Mouse (Mus musculus): ENCODE results near the gene Wwp2. TPM values are rescaled to one million over a fixed set of nuclear protein-coding genes. Genes with fewer than 3 reads are reported as not detected.
A peak's percentile ranks its signal among the peaks of the same experiment; 100 is the strongest.

The Wwp2 gene
- total RNA-seq, 2 experiments from 2014 or later, result 31.8 to 54.7 TPM

- ATAC-seq (replicated peaks; ENCODE audit: poor library complexity), result no peak
Measured at GRCm38 (mm10) chr8:107430821-107431220, 5.3 kb upstream of the Wwp2 start.

DNA sequence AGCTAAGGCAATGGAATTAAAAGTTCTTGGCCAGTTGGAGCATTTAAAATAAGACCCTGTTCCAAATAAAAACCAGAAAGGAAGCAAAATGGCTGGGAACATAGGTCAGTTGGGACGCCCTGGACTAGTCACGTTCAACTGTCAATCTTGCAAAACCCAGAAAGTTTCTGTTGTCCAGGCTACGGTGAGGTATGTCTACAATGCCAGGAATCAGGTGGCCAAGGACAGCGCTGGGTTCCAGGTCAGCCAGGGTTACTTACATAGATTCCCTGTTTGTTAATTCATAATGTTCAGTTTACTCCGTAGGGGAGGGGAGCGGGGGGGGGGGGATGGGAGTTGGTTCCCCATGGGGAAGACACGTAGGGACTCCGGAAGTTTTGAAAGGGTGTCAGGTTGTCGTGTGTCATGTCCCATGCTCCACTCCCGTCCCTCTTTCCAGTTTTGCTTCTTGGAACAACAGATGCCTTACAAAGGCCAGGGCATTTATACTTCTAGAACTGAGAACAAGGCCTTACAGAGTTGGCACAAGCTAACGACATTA, 674 bp upstream of the Wwp2 start:
- ATAC-seq (replicated peaks; ENCODE audit: poor library complexity), result peak; percentile 38

DNA sequence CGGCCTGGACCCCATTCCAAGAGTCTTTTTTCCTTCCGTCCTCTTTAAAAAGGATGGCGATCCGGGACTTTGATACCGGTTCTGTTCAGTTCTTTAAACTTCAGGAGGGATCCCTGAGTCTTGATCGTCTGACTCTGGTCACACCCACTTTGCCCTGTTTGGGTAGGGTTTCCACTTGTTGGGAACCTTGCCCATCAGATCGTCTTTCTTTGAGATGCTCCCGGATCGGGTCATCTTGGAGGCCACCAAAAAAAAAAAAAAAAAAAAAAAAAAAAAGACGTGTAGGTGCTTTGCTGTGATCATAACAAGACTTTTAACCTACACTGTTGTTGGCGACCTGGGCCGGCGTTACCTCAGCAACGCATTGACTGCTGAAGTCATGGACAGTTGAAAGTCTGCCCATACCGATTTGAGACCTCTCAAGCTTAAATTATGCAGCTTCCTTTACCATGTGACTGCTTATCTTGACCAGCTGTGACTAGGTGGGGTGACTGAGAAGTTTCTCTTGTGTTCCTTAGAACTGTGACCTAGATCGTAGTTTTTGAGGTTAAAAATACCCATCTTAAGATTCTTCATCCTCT, 766 bp downstream of the Wwp2 start:
- ATAC-seq (replicated peaks; ENCODE audit: poor library complexity), result peak; percentile 69

- no peak for ATAC-seq (replicated peaks; ENCODE audit: poor library complexity)
Measured at GRCm38 (mm10) chr8:107437711-107438110, 1.5 kb downstream of the Wwp2 start.

- ATAC-seq (replicated peaks; ENCODE audit: poor library complexity), result 0 out of 2 replicates have a peak, but pooled peaks have one; percentile 18
Measured at GRCm38 (mm10) chr8:107439880-107440625, 3.9 kb downstream of the Wwp2 start.

DNA sequence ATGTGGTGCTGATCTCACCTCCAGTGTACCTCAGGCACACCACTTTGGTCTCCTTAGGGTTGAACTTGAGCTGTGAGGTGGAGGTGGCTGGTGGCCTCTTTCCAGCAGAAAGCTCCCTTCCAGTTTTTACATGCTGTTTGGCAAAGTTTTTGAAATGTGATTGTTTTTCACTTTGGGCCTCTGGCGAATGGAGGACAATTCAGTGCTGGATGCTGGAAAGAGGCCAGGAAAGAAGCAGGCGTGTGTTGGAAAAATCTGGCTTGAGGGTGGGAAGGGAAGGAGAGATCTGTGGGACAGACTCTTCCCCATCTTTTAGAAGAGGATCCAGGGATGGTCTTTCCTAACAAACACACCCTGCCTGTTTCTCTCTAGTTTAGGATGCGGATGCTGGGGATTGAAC, 8.5 kb downstream of the Wwp2 start:
- ATAC-seq (replicated peaks; ENCODE audit: poor library complexity), result no peak

DNA sequence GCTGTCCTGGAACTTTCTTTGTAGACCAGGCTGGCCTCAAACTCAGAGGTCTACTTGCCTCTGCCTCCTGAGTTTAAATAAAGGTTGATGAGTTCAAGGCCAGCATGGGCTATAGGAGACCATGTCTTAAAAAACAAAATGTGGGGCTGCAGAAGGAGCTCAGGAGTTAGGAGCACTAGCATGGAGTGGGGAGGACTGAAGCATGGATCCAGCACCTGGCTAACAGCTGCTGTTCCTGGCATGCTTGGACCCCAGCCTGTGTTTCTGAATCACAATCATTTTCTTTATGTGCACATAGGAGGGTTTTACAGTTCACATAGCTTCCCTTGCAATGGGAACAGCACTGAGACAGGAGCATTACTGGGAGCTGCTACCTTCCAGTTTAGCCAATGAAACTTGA, 11.5 kb downstream of the Wwp2 start:
- ATAC-seq (replicated peaks; ENCODE audit: poor library complexity), result no peak

DNA sequence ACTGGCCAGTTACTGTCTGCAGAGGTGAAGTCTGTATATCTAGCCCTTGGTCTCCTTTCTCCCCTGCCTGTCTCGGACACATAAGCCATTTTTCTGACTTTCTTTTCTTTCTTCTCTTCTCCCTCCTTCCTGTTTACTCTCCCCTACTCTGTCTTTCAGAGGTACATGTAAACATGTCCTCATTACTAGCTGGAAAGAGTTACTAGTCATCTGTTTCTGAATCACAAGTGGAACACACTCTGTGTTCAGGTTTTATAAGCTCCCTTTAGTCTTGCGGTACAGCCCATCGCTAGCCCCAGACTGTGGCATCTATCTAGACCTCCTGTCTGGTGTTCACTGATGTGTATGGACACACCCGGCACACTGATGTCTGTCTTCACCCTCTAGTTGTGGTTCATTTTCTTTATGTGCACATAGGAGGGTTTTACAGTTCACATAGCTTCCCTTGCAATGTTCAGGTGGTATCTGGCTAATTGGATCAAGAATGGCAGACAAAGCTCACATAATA, 12.3 kb downstream of the Wwp2 start:
- ATAC-seq (replicated peaks; ENCODE audit: poor library complexity), result peak; percentile 45; the same call in 1 of the 2 replicates

- ATAC-seq (replicated peaks; ENCODE audit: poor library complexity), result no peak
Measured at GRCm38 (mm10) chr8:107449130-107449529, 13.0 kb downstream of the Wwp2 start.

DNA sequence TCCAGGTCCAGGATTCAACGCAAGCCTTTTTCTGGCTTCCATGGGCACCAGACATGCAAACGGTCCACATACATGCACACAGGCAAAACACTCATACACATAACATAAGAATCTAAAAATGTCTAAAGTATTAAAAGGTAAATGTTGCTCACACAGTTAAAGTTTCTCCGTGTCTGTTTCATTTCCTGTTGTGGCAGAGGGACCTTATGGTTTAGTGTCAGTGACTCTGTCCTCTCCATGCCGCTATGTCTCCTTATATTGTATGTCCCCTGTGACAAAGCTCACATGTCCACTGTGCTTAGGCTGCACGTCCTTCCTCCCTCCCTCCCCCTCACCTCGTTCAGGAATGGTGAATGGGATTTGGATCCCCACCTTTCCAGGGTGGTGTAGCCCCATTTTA, 13.5 kb downstream of the Wwp2 start:
- ATAC-seq (replicated peaks; ENCODE audit: poor library complexity), result no peak; the same call in 1 of the 2 replicates

- no peak for ATAC-seq (replicated peaks; ENCODE audit: poor library complexity)
Measured at GRCm38 (mm10) chr8:107451414-107452066, 15.4 kb downstream of the Wwp2 start.

GRCm38 (mm10) chr8:107453386-107453785, 17.2 kb downstream of the Wwp2 start:
- ATAC-seq (replicated peaks; ENCODE audit: poor library complexity), result no peak

GRCm38 (mm10) chr8:107455268-107455667, 19.1 kb downstream of the Wwp2 start:
- peak; percentile 99 for ATAC-seq (replicated peaks; ENCODE audit: poor library complexity)

GRCm38 (mm10) chr8:107457725-107458124, 21.6 kb downstream of the Wwp2 start:
- no peak for ATAC-seq (replicated peaks; ENCODE audit: poor library complexity)

GRCm38 (mm10) chr8:107458281-107458680, 22.1 kb downstream of the Wwp2 start:
- ATAC-seq (replicated peaks; ENCODE audit: poor library complexity), result no peak

DNA sequence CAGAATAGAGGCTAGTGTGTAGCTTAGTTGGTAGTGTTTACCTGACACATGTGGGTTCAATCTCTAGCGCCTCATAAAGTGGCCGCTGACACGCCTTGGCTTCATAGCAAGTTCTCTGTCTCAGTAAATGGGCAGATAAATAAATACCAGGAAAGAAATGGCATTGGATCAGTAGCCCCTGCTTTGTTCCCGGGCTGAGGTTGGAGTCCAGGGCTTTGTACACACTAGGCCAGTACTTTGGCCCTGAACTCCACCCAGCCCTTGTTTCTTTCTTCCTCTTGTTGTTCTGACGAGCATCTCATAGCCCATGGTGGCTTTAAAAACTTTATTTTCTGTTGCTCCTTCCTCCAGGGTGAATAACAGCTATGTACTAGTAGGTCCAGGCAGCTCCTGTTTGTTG, 26.3 kb downstream of the Wwp2 start:
- ATAC-seq (replicated peaks; ENCODE audit: poor library complexity), result no peak

- ATAC-seq (replicated peaks; ENCODE audit: poor library complexity), result peak; percentile 75
Measured at GRCm38 (mm10) chr8:107465332-107465990, 29.3 kb downstream of the Wwp2 start.

GRCm38 (mm10) chr8:107466642-107467041, 30.5 kb downstream of the Wwp2 start:
- ATAC-seq (replicated peaks; ENCODE audit: poor library complexity), result peak; percentile 83

GRCm38 (mm10) chr8:107468811-107469302, 32.7 kb downstream of the Wwp2 start:
- ATAC-seq (replicated peaks; ENCODE audit: poor library complexity), result no peak

DNA sequence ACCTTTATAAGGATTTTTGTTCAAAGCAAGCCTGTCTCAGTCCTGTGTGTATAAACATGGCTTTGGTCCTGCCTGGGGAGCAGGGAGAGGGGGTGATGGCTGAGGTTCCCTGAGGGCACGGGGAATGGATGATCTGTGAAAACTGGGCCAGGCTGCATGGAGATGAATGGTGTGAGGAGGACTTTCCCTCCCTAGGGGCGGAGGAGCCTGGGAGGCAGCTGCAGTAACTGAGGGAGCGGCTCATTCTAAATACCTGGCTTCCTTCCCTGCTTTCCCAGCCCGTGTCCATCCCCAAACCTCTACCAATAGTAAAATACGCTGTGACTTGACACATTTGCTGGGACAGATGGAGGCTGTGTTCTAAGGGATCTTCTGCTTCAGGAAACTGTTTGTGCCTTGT, 34.1 kb downstream of the Wwp2 start:
- ATAC-seq (replicated peaks; ENCODE audit: poor library complexity), result no peak
